Mouse (Mus musculus): Measurements from ENCODE around the gene Best2. TPM values are rescaled to one million over a fixed set of nuclear protein-coding genes. Genes with fewer than 3 reads are reported as not detected.

Best2 gene
- total RNA-seq, 2 experiments from 2014 or later = not detected

- DNase-seq (ENCODE audit: low spot score in 2 of 2) = peak; percentile 94 to 97
- intact Hi-C loops (cut with DNase I) = no loop called here
Measured at GRCm38 (mm10) chr8:84985684-84986378, 28.5 kb downstream of the Best2 start.

GRCm38 (mm10) chr8:84985049-84985683 lies 29.2 kb downstream of the Best2 start:
- intact Hi-C loops (cut with DNase I) = no loop called here
- DNase-seq (ENCODE audit: low spot score in 2 of 2) = no peak

- DNase-seq (ENCODE audit: low spot score in 2 of 2) = no peak
- intact Hi-C loops (cut with DNase I) = no loop called here
Measured at GRCm38 (mm10) chr8:84984294-84985048, 29.9 kb downstream of the Best2 start.

GRCm38 (mm10) chr8:84982499-84983011 lies 31.8 kb downstream of the Best2 start:
- DNase-seq (ENCODE audit: low spot score in 2 of 2) = no peak
- intact Hi-C loops (cut with DNase I) = no loop called here

GRCm38 (mm10) chr8:84981644-84982498 lies 32.5 kb downstream of the Best2 start:
- DNase-seq (ENCODE audit: low spot score in 2 of 2) = no peak
- intact Hi-C loops (cut with DNase I) = no loop called here

- DNase-seq (ENCODE audit: low spot score in 2 of 2) = peak; percentile 70 to 82
- intact Hi-C loops (cut with DNase I) = no loop called here
Measured at GRCm38 (mm10) chr8:84980622-84981358, 33.5 kb downstream of the Best2 start.

- intact Hi-C loops (cut with DNase I) = no loop called here
- DNase-seq (ENCODE audit: low spot score in 2 of 2) = peak; percentile 92 to 96
Measured at GRCm38 (mm10) chr8:84979599-84980421, 34.5 kb downstream of the Best2 start.

- DNase-seq (ENCODE audit: low spot score in 2 of 2) = peak; percentile 95 to 97
Measured at GRCm38 (mm10) chr8:84978248-84978940, 35.9 kb downstream of the Best2 start, which contains the start of gene Junb. Gene Junb (minus strand): TSS chr8:84978718.

GRCm38 (mm10) chr8:84977435-84978247 lies 36.7 kb downstream of the Best2 start:
- DNase-seq (ENCODE audit: low spot score in 2 of 2) = peak; percentile 64 to 76
- intact Hi-C loops (cut with DNase I) = no loop called here

More at GRCm38 (mm10) chr8:84978248-84978940, 35.9 kb downstream of the Best2 start, which contains the start of gene Junb:
- intact Hi-C loops (cut with DNase I) = no loop called here

GRCm38 (mm10) chr8:84976763-84977434 lies 37.4 kb downstream of the Best2 start:
- intact Hi-C loops (cut with DNase I) = loop anchor here (1.0 kb wide), 1 partner anchor 13 kb away; the partner anchor contains the start of gene Hook2
- no peak for DNase-seq (ENCODE audit: low spot score in 2 of 2)

- intact Hi-C loops (cut with DNase I) = loop anchor here (1.0 kb wide), 1 partner anchor 14 kb away; the partner anchor contains the start of gene Hook2
- DNase-seq (ENCODE audit: low spot score in 2 of 2) = peak; percentile 96
Measured at GRCm38 (mm10) chr8:84976031-84976762, 38.1 kb downstream of the Best2 start.

GRCm38 (mm10) chr8:84975434-84975833 lies 38.9 kb downstream of the Best2 start:
- peak; percentile 72 to 78 for DNase-seq (ENCODE audit: low spot score in 2 of 2)
- intact Hi-C loops (cut with DNase I) = loop anchor here (2.0 kb wide), 1 partner anchor 51 kb away; the partner anchor contains the start of gene Trir

GRCm38 (mm10) chr8:84974543-84975142 lies 39.7 kb downstream of the Best2 start:
- no peak for DNase-seq (ENCODE audit: low spot score in 2 of 2)
- intact Hi-C loops (cut with DNase I) = loop anchor here (2.0 kb wide), 1 partner anchor 52 kb away; the partner anchor contains the start of gene Trir
